Mouse (Mus musculus) limb, embryonic 14.5 days (tissue): ENCODE measurements around the gene Pcca. TPM values are rescaled to one million over a fixed set of nuclear protein-coding genes. Genes with fewer than 3 reads are reported as not detected.

Source experiments
- ATAC-seq: fragments of 200-750 bp; cut with Nextera tagmentation; 2 replicates; pipeline ENCODE4 v1.8.0; 2017; ENCODE audit warnings: low read depth, moderate number of reproducible peaks, moderate TSS enrichment; ENCODE audit not compliant: low FRiP score
- DNase-seq: peaks from one replicate; pipeline ENCODE4 v3.0.0-alpha.2; 2015; ENCODE audit warnings: low spot score
- H3K27ac ChIP-seq: fragments of 300-500 bp; sonication (generic); replicated peaks from 2 replicates; pipeline ENCODE4 v1.5.1; 2014; ENCODE audit warnings: low read depth, mild to moderate bottlenecking, low read length, moderate library complexity, mixed read lengths
- H3K27me3 ChIP-seq: fragments of 300-500 bp; sonication (generic); 2 replicates; pipeline ENCODE4 v1.6.1; 2014; ENCODE audit warnings: low read length, mixed read lengths; ENCODE audit not compliant: control insufficient read depth, insufficient read depth
- H3K36me3 ChIP-seq: fragments of 300-500 bp; sonication (generic); 2 replicates; pipeline ENCODE4 v1.6.1; 2014; ENCODE audit warnings: mild to moderate bottlenecking, low read length, moderate library complexity, mixed read lengths; ENCODE audit not compliant: control insufficient read depth, insufficient read depth
- H3K4me1 ChIP-seq: fragments of 300-500 bp; sonication (generic); 2 replicates; pipeline ENCODE4 v1.6.1; 2014; ENCODE audit warnings: antibody characterized with exemption, low read length, mixed read lengths; ENCODE audit not compliant: control insufficient read depth, insufficient read depth
- H3K4me2 ChIP-seq: fragments of 300-500 bp; sonication (generic); replicated peaks from 2 replicates; pipeline ENCODE4 v1.6.1; 2014; ENCODE audit warnings: low read depth, mild to moderate bottlenecking, low read length, moderate library complexity; ENCODE audit not compliant: severe bottlenecking
- H3K4me3 ChIP-seq: fragments of 300-500 bp; sonication (generic); replicated peaks from 2 replicates; pipeline ENCODE4 v1.5.1; 2014; ENCODE audit warnings: low read length
- H3K9ac ChIP-seq: fragments of 300-500 bp; sonication (generic); 2 replicates; pipeline ENCODE4 v1.6.1; 2014; ENCODE audit warnings: mild to moderate bottlenecking, low read depth, low read length, moderate library complexity; ENCODE audit not compliant: severe bottlenecking
- H3K9me3 ChIP-seq: fragments of 300-500 bp; sonication (generic); 2 replicates; pipeline ENCODE4 v1.6.1; 2016; ENCODE audit warnings: low read length; ENCODE audit not compliant: control insufficient read depth
- POLR2A ChIP-seq: fragments of 200-500 bp; IDR thresholded peaks from 2 replicates; pipeline ENCODE4 v1.8.0; 2012; ENCODE audit warnings: inconsistent platforms, mild to moderate bottlenecking, moderate library complexity, borderline replicate concordance; ENCODE audit not compliant: insufficient read depth, insufficient read length; ENCODE audit errors: extremely low read depth
- WGBS: fragments of 180-500 bp; shearing (Covaris S2); extraction: QIAGEN DNeasy Blood & Tissue Kit; methylation state at CpG from one replicate; pipeline ENCODE4 v1.1.7; 2014; 5-methylcytosine and 5-hydroxymethylcytosine counted together
- polyA plus RNA-seq, 2 experiments: library from polyadenylated mRNA; depleted of rRNA in 1 of 2; stranded (reverse) in 1 of 2; unstranded in 1 of 2; fragments of >200 nt; fragmentation: Nextera tagmentation in 1 of 2; extraction: Ambion mirVana in 1 of 2; gene quantifications; 2 replicates each; pipeline versions ENCODE4 v1.2.1 to v1.2.3; 2012 to 2014

The Pcca gene
- polyA plus RNA-seq, 2 experiments: 15.7 to 17.3 TPM

DNA sequence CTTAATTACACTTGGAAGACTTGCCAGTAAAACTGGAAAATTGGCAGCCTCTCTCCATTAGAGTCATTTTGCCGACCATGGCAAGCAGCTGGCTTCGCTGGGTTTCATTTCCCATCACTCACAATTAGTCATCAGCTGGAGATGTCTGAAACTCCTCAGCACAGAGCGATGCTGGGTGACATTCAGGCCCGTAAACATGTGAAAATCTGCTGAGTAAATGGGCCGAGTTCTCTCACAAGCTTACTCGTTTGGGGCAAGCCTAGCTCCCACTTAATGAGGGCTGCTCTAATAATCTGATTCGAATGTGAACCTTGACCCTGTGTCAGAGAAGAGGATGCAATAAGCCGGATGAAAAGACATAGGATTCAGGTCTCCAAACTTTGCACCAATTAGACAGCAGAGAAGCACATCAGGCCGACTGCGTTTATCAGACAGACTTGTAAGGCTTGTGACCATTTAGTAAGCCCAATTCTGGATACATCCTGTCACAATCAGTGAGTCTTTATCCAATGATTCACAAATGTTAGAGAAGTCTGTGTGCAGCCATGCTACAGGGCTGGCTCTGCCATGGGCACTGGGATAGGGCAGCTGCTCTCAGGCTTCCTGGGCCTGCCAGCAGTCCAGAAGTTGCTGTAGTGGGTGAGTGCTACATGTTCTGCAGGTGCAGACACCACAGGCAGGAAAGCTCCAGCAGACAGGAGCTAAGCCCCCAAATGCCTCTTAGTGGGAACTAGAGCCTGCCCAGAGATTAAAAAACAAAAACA lies 349.9 kb downstream of the Pcca start:
- no peak overlapping the region for H3K4me2 ChIP-seq
- 28% methylated on average over 10 of the region's 10 CpGs for WGBS
- no peak overlapping the region for H3K27ac ChIP-seq
- no peaks in the 10 kb centered on the region for H3K9me3 ChIP-seq
- H3K27me3 ChIP-seq: no peaks in the 10 kb centered on the region
- H3K4me1 ChIP-seq: peaks cover 16% of the 10 kb centered on the region
- no peaks in the 10 kb centered on the region for H3K36me3 ChIP-seq
- DNase-seq: peak; percentile 45
- H3K4me3 ChIP-seq: no peak overlapping the region
- no peak for ATAC-seq
- TF ChIP-seq POLR2A: no peak
- H3K9ac ChIP-seq: no peak overlapping the region

GRCm38 (mm10) chr14:122885893-122886292 lies 351.8 kb downstream of the Pcca start:
- 85% methylated on average over 7 of the region's 7 CpGs for WGBS
- no peak overlapping the region for H3K4me2 ChIP-seq
- no peak overlapping the region for H3K9ac ChIP-seq
- H3K4me3 ChIP-seq: no peak overlapping the region
- H3K9me3 ChIP-seq: no peaks in the 10 kb centered on the region
- peaks cover 16% of the 10 kb centered on the region for H3K4me1 ChIP-seq
- no peak for TF ChIP-seq POLR2A
- ATAC-seq (no peak), DNase-seq (no peak)
- H3K27me3 ChIP-seq: no peaks in the 10 kb centered on the region
- no peaks in the 10 kb centered on the region for H3K36me3 ChIP-seq
- H3K27ac ChIP-seq: no peak overlapping the region

DNA sequence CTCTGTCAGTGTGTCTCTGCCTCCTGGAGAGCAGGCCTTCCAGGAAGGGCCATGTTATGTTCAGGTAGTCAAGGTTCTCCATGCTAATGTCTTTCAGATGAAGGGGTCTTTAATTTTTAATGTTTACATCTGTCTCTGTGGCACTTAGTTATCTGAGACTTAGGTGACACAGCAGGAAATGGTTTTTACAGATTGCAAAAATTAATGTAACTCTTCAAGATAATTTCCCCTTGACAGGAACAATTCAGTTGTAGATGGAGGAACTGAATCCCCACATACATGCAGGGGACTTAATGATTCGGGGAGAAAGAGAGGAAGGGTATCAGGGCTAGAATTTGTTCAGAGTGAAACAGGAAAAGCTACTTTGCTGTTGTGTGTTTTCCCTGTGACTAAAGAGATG lies 353.2 kb downstream of the Pcca start:
- no peak for DNase-seq
- WGBS: 58% methylated on average over 1 of the region's 1 CpGs
- Histone ChIP-seq H3K4me1 (peaks cover 10% of the 10 kb centered on the region), H3K4me2 (no peak overlapping the region), H3K9me3 (no peaks in the 10 kb centered on the region), H3K27me3 (no peaks in the 10 kb centered on the region), H3K9ac (no peak overlapping the region), H3K36me3 (0 out of 2 replicates have a peak, but pooled peaks cover 3% of the 10 kb centered on the region), H3K4me3 (no peak overlapping the region), H3K27ac (no peak overlapping the region)
- no peak for TF ChIP-seq POLR2A
- ATAC-seq: no peak

DNA sequence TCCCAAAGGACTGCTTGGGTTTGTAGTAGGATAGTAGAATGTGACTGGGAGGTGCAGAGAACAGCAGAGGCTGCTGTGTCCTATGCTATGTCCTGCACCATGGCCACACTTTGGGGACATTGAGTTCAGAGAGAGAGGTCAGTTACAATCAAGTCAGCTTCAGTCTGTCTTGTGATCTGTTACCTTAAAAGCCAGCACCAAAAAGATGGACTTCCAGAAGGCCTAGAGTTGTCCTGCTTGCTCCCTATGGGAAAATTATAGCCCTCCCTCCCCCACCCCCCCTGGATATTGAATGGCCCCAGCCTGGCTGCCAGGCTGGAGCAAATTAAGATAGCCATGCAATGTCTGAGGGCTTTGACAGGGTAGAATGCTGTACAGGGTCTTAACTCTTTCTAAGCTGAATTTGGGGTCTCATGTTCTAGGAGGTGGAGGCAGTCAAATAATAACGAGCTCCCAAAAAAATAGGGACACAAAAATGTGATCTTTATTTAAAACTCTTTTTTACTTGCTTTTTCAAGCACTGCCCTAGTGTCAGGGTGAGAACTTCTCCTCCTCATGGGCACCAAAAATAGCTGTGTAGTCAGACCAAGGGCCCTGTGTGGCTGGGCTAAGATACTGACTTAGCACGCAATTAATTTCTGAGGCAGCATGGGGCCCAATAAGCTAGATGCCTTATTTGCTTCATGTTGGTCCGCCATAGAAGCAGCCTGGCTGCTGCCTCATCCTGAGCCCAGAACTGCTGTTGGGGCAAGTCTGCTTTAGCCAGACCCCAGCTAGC lies 353.8 kb downstream of the Pcca start:
- WGBS: 54% methylated on average over 3 of the region's 3 CpGs
- Histone ChIP-seq H3K4me2 (no peak overlapping the region), H3K27ac (no peak overlapping the region), H3K36me3 (0 out of 2 replicates have a peak, but pooled peaks cover 3% of the 10 kb centered on the region), H3K9me3 (no peaks in the 10 kb centered on the region), H3K9ac (no peak overlapping the region), H3K4me3 (no peak overlapping the region), H3K4me1 (peaks cover 4% of the 10 kb centered on the region), H3K27me3 (no peaks in the 10 kb centered on the region)
- TF ChIP-seq POLR2A: no peak
- ATAC-seq (no peak), DNase-seq (no peak)

GRCm38 (mm10) chr14:122888480-122888872 lies 354.4 kb downstream of the Pcca start:
- no peak overlapping the region for H3K27ac ChIP-seq

More at GRCm38 (mm10) chr14:122888480-122888872, 354.4 kb downstream of the Pcca start:
- no peak for DNase-seq
- H3K36me3 ChIP-seq: 0 out of 2 replicates have a peak, but pooled peaks cover 3% of the 10 kb centered on the region
- H3K27me3 ChIP-seq: no peaks in the 10 kb centered on the region
- no peak for ATAC-seq
- no peaks in the 10 kb centered on the region for H3K9me3 ChIP-seq
- no peak for TF ChIP-seq POLR2A
- H3K4me1 ChIP-seq: 0 out of 2 replicates have a peak, but pooled peaks cover 3% of the 10 kb centered on the region
- no peak overlapping the region for H3K4me2 ChIP-seq
- no peak overlapping the region for H3K9ac ChIP-seq
- WGBS: 60% methylated on average over 1 of the region's 1 CpGs
- H3K4me3 ChIP-seq: no peak overlapping the region
